8 mouse cellular contexts compared by ENCODE assay signal in the genomic region with DNA sequence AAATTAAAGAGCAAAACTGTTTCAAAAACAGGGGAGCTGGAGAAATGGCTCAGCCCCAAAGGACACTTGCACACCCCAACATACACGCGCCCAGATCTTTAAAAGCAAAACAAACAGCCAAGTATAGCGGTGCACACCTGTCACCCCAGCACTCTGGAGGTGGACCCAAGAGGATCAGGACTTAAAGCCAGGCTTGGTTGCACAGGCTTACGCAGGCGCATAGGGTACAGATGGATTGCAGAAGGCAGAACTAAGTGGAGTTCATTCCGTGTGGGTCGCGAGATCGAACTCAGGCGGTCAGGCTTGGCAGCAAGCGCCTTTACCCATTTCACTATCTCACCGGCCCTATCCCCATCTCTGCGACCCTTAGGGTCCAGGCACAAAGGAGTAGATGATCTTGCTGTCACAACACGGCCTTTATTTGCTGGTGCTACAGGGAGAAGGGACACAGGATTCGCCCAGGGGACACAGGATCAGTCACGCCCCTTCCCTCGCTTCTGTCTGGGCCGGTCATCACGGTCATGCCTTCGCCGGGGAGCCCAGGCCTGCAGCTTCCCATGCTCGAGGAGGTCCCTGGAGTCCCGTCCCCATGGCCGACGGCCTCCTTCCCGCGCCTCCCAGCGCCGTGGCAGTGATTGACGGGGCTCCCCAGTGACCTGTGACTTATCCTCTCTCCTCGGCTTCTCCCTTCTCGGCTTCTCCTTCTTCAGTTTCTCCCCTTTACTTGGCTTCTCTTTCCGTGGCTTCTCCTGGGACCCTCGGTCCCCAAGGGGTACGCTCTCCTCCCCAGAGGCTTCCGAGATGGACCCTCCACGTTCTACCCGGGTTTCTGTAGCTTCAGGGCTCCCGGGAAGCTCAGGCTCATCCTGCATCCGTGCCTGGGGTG. TPM values are rescaled to one million over a fixed set of nuclear protein-coding genes. Genes with fewer than 3 reads are reported as not detected.
DNase-seq lines count a peak whose midpoint lies in the region; ATAC-seq and TF ChIP-seq lines count a peak whose summit lies in the region.

No protein-coding gene starts in this region.

- no peaks in the 10 kb centered on the region; the same call in 1 of the 2 replicates for H3K36me3 ChIP-seq in testis, adult 2 months (ENCODE audit: control insufficient read depth, insufficient read depth, low read length)
- peaks cover 23% of the 10 kb centered on the region for H3K36me3 ChIP-seq in liver, embryonic 13.5 days
- H3K36me3 ChIP-seq in stomach, postnatal 0 days (ENCODE audit: control insufficient read depth, insufficient read depth, low read length) = peaks cover 10% of the 10 kb centered on the region

- whole genome bisulfite sequencing in liver, embryonic 13.5 days (ENCODE audit: insufficient replicate concordance) = 20% methylated on average over 40 of the region's 40 CpGs
- 29% methylated on average over 40 of the region's 40 CpGs for WGBS in stomach, postnatal 0 days

- no peak; the same call in 1 of the 2 replicates for TF ChIP-seq POLR2A in testis, adult 2 months (IDR thresholded peaks at IDR 0.05; ENCODE audit: control insufficient read depth, low read depth, low read length)

- peak overlapping the region; percentile 82 for H3K4me2 ChIP-seq in liver, embryonic 13.5 days
- peak overlapping the region; percentile 21; the same call in 1 of the 2 replicates for H3K4me2 ChIP-seq in stomach, postnatal 0 days (replicated peaks; ENCODE audit: low read depth)

- DNase-seq in cerebellum, adult 9-11 months = peak; percentile 58
- DNase-seq in cerebellum, postnatal 4 days (ENCODE audit: low spot score in 2 of 2) = no peak
- DNase-seq in testis, postnatal 14 days (ENCODE audit: low spot score) = no peak
- no peak for DNase-seq in liver, embryonic 13.5 days
- no peak for DNase-seq in stomach, postnatal 0 days (ENCODE audit: low spot score)
- no peak for DNase-seq in adrenal gland, adult (ENCODE audit: inconsistent age in 2 of 2, low spot score in 1 of 2)
- no peak for DNase-seq in layer of hippocampus, postnatal 14 days (ENCODE audit: low spot score in 2 of 2)

- TF ChIP-seq CTCF in testis, adult 2 months (IDR thresholded peaks at IDR 0.05; ENCODE audit: control insufficient read depth, insufficient read depth, insufficient replicate concordance, low read depth, low read length) = no peak
- TF ChIP-seq CTCF in stomach, postnatal 0 days (IDR thresholded peaks at IDR 0.05; ENCODE audit: low read depth) = no peak

- no peak for ATAC-seq in liver, embryonic 13.5 days (ENCODE audit: low read depth)
- ATAC-seq in stomach, postnatal 0 days (ENCODE audit: low FRiP score, low TSS enrichment) = no peak

- no peaks in the 10 kb centered on the region for H3K27me3 ChIP-seq in testis, adult 2 months (ENCODE audit: control insufficient read depth, insufficient read depth, low read length)
- peaks cover 70% of the 10 kb centered on the region for H3K27me3 ChIP-seq in liver, embryonic 13.5 days
- no peaks in the 10 kb centered on the region for H3K27me3 ChIP-seq in stomach, postnatal 0 days (ENCODE audit: control insufficient read depth, insufficient read depth, low read length)

- no peaks in the 10 kb centered on the region for H3K9me3 ChIP-seq in liver, embryonic 13.5 days (replicated peaks)
- H3K9me3 ChIP-seq in stomach, postnatal 0 days (ENCODE audit: control insufficient read depth, low read length) = no peaks in the 10 kb centered on the region

- peaks cover 39% of the 10 kb centered on the region for H3K4me1 ChIP-seq in testis, adult 2 months (ENCODE audit: control insufficient read depth, insufficient read depth, low read length)
- peaks cover 59% of the 10 kb centered on the region for H3K4me1 ChIP-seq in liver, embryonic 13.5 days (replicated peaks)
- H3K4me1 ChIP-seq in stomach, postnatal 0 days (replicated peaks; ENCODE audit: control insufficient read depth, insufficient read depth) = no peaks in the 10 kb centered on the region

- peak overlapping the region; percentile 67; the same call in 1 of the 2 replicates for H3K9ac ChIP-seq in liver, embryonic 13.5 days
- no peak overlapping the region; the same call in 1 of the 2 replicates for H3K9ac ChIP-seq in stomach, postnatal 0 days (ENCODE audit: low read length)

- no peak for TF ChIP-seq EP300 in stomach, postnatal 0 days (optimal IDR thresholded peaks at IDR 0.05)

- H3K4me3 ChIP-seq in testis, adult 2 months (ENCODE audit: control insufficient read depth, low read depth, low read length) = peak overlapping the region; percentile 37
- peak overlapping the region; percentile 16 for H3K4me3 ChIP-seq in liver, embryonic 13.5 days (replicated peaks)
- H3K4me3 ChIP-seq in stomach, postnatal 0 days (ENCODE audit: low read depth, low read length) = no peak overlapping the region

- peak overlapping the region; percentile 55 for H3K27ac ChIP-seq in testis, adult 2 months (ENCODE audit: control insufficient read depth, insufficient read depth, low read depth, low read length)
- H3K27ac ChIP-seq in liver, embryonic 13.5 days = no peak overlapping the region
- H3K27ac ChIP-seq in stomach, postnatal 0 days (replicated peaks) = no peak overlapping the region

RNA-seq across cellular contexts. Expression of gene Amh, which starts 3.3 kb away (rescaled TPM):
- polyA plus RNA-seq in testis, adult 2 months (2012; rRNA removed) = 2.5 and 3.2 TPM in 2 replicates
- not detected in 2 replicates for polyA plus RNA-seq in liver, embryonic 13.5 days (2015; fragmentation: Nextera tagmentation; extraction: Ambion mirVana)
- 6.8 and 6.9 TPM in 2 replicates for polyA plus RNA-seq in stomach, postnatal 0 days (2015; fragmentation: Nextera tagmentation; extraction: Ambion mirVana)
- total RNA-seq in layer of hippocampus, postnatal 14 days (2021) = 1 to 10 TPM; 2.4 to 2.9 TPM

RNA-seq across cellular contexts. Expression of gene Jsrp1, which starts 5.0 kb away (rescaled TPM):
- polyA plus RNA-seq in testis, adult 2 months (2012; rRNA removed) = 1.2 and 1.4 TPM in 2 replicates
- polyA plus RNA-seq in liver, embryonic 13.5 days (2015; fragmentation: Nextera tagmentation; extraction: Ambion mirVana) = 0.20 and 0.38 TPM in 2 replicates
- polyA plus RNA-seq in stomach, postnatal 0 days (2015; fragmentation: Nextera tagmentation; extraction: Ambion mirVana) = 0.86 and 0.96 TPM in 2 replicates
- total RNA-seq in layer of hippocampus, postnatal 14 days (2021) = 1 to 10 TPM; 2.1 to 2.6 TPM

RNA-seq across cellular contexts. Expression of gene Plekhj1, which starts 9.9 kb away (rescaled TPM):
- 41.4 and 45.8 TPM in 2 replicates for polyA plus RNA-seq in testis, adult 2 months (2012; rRNA removed)
- polyA plus RNA-seq in liver, embryonic 13.5 days (2015; fragmentation: Nextera tagmentation; extraction: Ambion mirVana) = 97.5 and 105 TPM in 2 replicates
- 62.0 and 65.8 TPM in 2 replicates for polyA plus RNA-seq in stomach, postnatal 0 days (2015; fragmentation: Nextera tagmentation; extraction: Ambion mirVana)
- total RNA-seq in layer of hippocampus, postnatal 14 days (2021) = 10 to 100 TPM; 57.1 to 57.8 TPM

RNA-seq across cellular contexts. Expression of gene Sf3a2, which starts 10.3 kb away (rescaled TPM):
- polyA plus RNA-seq in testis, adult 2 months (2012; rRNA removed) = 65.7 and 67.4 TPM in 2 replicates
- polyA plus RNA-seq in liver, embryonic 13.5 days (2015; fragmentation: Nextera tagmentation; extraction: Ambion mirVana) = 35.7 and 48.5 TPM in 2 replicates
- 27.7 and 31.8 TPM in 2 replicates for polyA plus RNA-seq in stomach, postnatal 0 days (2015; fragmentation: Nextera tagmentation; extraction: Ambion mirVana)
- 10 to 100 TPM; 41.0 to 45.9 TPM for total RNA-seq in layer of hippocampus, postnatal 14 days (2021)

RNA-seq across cellular contexts. Expression of gene Oaz1, which starts 18.1 kb away (rescaled TPM):
- polyA plus RNA-seq in testis, adult 2 months (2012; rRNA removed) = 261 and 275 TPM in 2 replicates
- polyA plus RNA-seq in liver, embryonic 13.5 days (2015; fragmentation: Nextera tagmentation; extraction: Ambion mirVana) = 1,324 and 1,529 TPM in 2 replicates
- polyA plus RNA-seq in stomach, postnatal 0 days (2015; fragmentation: Nextera tagmentation; extraction: Ambion mirVana) = 1,070 and 1,103 TPM in 2 replicates
- total RNA-seq in layer of hippocampus, postnatal 14 days (2021) = 100 to 1,000 TPM; 429 to 450 TPM
